Mouse (Mus musculus): ENCODE measurements around the gene Trip10. TPM values are rescaled to one million over a fixed set of nuclear protein-coding genes. Genes with fewer than 3 reads are reported as not detected.

The Trip10 gene
- polyA plus RNA-seq, 1 experiment from 2014 or later: 25.5 TPM

- Histone ChIP-seq H3K36me3 (ENCODE audit: control insufficient read depth, insufficient read depth, low read length) (no peaks in the 10 kb centered on the region), H3K27ac (ENCODE audit: low read depth, low read length) (peak overlapping the region; percentile 70; the same call in 1 of the 2 replicates), H3K4me1 (replicated peaks; ENCODE audit: control insufficient read depth, insufficient read depth, low read length) (peaks cover 3% of the 10 kb centered on the region; the same call in 1 of the 2 replicates), H3K9me3 (ENCODE audit: control insufficient read depth, low read length) (no peaks in the 10 kb centered on the region), H3K4me2 (no peak overlapping the region), H3K27me3 (replicated peaks; ENCODE audit: control insufficient read depth, insufficient read depth, low read length) (no peaks in the 10 kb centered on the region), H3K4me3 (ENCODE audit: low read depth, low read length) (no peak overlapping the region), H3K9ac (ENCODE audit: low read depth, low read length) (no peak overlapping the region)
- ATAC-seq (replicated peaks; ENCODE audit: low FRiP score) (no peak), DNase-seq (ENCODE audit: low spot score) (no peak)
- WGBS: 84% methylated on average over 5 of the region's 5 CpGs
These were observed 40.0 kb downstream of the Trip10 start for GRCm38 (mm10) chr17:57289252-57289651.

- peak overlapping the region; percentile 38 for H3K4me2 ChIP-seq
- DNase-seq (ENCODE audit: low spot score): peak; percentile 66
- H3K9me3 ChIP-seq (ENCODE audit: control insufficient read depth, low read length): no peaks in the 10 kb centered on the region
- H3K36me3 ChIP-seq (ENCODE audit: control insufficient read depth, insufficient read depth, low read length): no peaks in the 10 kb centered on the region
- H3K9ac ChIP-seq (ENCODE audit: low read depth, low read length): no peak overlapping the region
- ATAC-seq (replicated peaks; ENCODE audit: low FRiP score): peak; percentile 79
- H3K4me1 ChIP-seq (replicated peaks; ENCODE audit: control insufficient read depth, insufficient read depth, low read length): peaks cover 3% of the 10 kb centered on the region; the same call in 1 of the 2 replicates
- 44% methylated on average over 9 of the region's 9 CpGs for WGBS
- H3K4me3 ChIP-seq (ENCODE audit: low read depth, low read length): no peak overlapping the region
- no peaks in the 10 kb centered on the region for H3K27me3 ChIP-seq (replicated peaks; ENCODE audit: control insufficient read depth, insufficient read depth, low read length)
- H3K27ac ChIP-seq (ENCODE audit: low read depth, low read length): peak overlapping the region; percentile 70
These were observed 40.9 kb downstream of the Trip10 start for GRCm38 (mm10) chr17:57290001-57290670.

- no peaks in the 10 kb centered on the region for H3K9me3 ChIP-seq (ENCODE audit: control insufficient read depth, low read length)
- H3K27ac ChIP-seq (ENCODE audit: low read depth, low read length): peak overlapping the region; percentile 70
- 42% methylated on average over 7 of the region's 7 CpGs for WGBS
- peak overlapping the region; percentile 38 for H3K4me2 ChIP-seq
- no peak overlapping the region for H3K4me3 ChIP-seq (ENCODE audit: low read depth, low read length)
- H3K36me3 ChIP-seq (ENCODE audit: control insufficient read depth, insufficient read depth, low read length): no peaks in the 10 kb centered on the region
- no peaks in the 10 kb centered on the region for H3K27me3 ChIP-seq (replicated peaks; ENCODE audit: control insufficient read depth, insufficient read depth, low read length)
- peaks cover 3% of the 10 kb centered on the region; the same call in 1 of the 2 replicates for H3K4me1 ChIP-seq (replicated peaks; ENCODE audit: control insufficient read depth, insufficient read depth, low read length)
- DNase-seq (ENCODE audit: low spot score) (no peak), ATAC-seq (replicated peaks; ENCODE audit: low FRiP score) (peak; percentile 37; the same call in 1 of the 2 replicates)
- H3K9ac ChIP-seq (ENCODE audit: low read depth, low read length): no peak overlapping the region
These were observed 41.4 kb downstream of the Trip10 start for GRCm38 (mm10) chr17:57290671-57291055.

- Histone ChIP-seq H3K27ac (ENCODE audit: low read depth, low read length) (no peak overlapping the region), H3K36me3 (ENCODE audit: control insufficient read depth, insufficient read depth, low read length) (no peaks in the 10 kb centered on the region), H3K4me1 (replicated peaks; ENCODE audit: control insufficient read depth, insufficient read depth, low read length) (peaks cover 3% of the 10 kb centered on the region; the same call in 1 of the 2 replicates), H3K9me3 (ENCODE audit: control insufficient read depth, low read length) (no peaks in the 10 kb centered on the region), H3K4me2 (no peak overlapping the region), H3K27me3 (replicated peaks; ENCODE audit: control insufficient read depth, insufficient read depth, low read length) (no peaks in the 10 kb centered on the region), H3K9ac (ENCODE audit: low read depth, low read length) (no peak overlapping the region), H3K4me3 (ENCODE audit: low read depth, low read length) (no peak overlapping the region)
- no peak for ATAC-seq (replicated peaks; ENCODE audit: low FRiP score)
- DNase-seq (ENCODE audit: low spot score): no peak
- WGBS: 89% methylated on average over 2 of the region's 2 CpGs
These were observed 43.0 kb downstream of the Trip10 start for GRCm38 (mm10) chr17:57292302-57292701.

- H3K27ac ChIP-seq (ENCODE audit: low read depth, low read length): no peak overlapping the region
These were observed 43.7 kb downstream of the Trip10 start for GRCm38 (mm10) chr17:57292968-57293367.

GRCm38 (mm10) chr17:57295935-57296334, 46.7 kb downstream of the Trip10 start:
- Histone ChIP-seq H3K9ac (ENCODE audit: low read depth, low read length) (no peak overlapping the region), H3K4me2 (no peak overlapping the region), H3K9me3 (ENCODE audit: control insufficient read depth, low read length) (no peaks in the 10 kb centered on the region), H3K4me3 (ENCODE audit: low read depth, low read length) (no peak overlapping the region), H3K27ac (ENCODE audit: low read depth, low read length) (no peak overlapping the region), H3K4me1 (replicated peaks; ENCODE audit: control insufficient read depth, insufficient read depth, low read length) (peaks cover 2% of the 10 kb centered on the region; the same call in 1 of the 2 replicates), H3K36me3 (ENCODE audit: control insufficient read depth, insufficient read depth, low read length) (0 out of 2 replicates have a peak, but pooled peaks cover 2% of the 10 kb centered on the region), H3K27me3 (replicated peaks; ENCODE audit: control insufficient read depth, insufficient read depth, low read length) (no peaks in the 10 kb centered on the region)
- DNase-seq (ENCODE audit: low spot score) (no peak), ATAC-seq (replicated peaks; ENCODE audit: low FRiP score) (no peak)
- 86% methylated on average over 9 of the region's 9 CpGs for WGBS

More at GRCm38 (mm10) chr17:57292968-57293367, 43.7 kb downstream of the Trip10 start:
- no peak for ATAC-seq (replicated peaks; ENCODE audit: low FRiP score)
- no peak overlapping the region for H3K4me3 ChIP-seq (ENCODE audit: low read depth, low read length)
- no peak for DNase-seq (ENCODE audit: low spot score)
- H3K9me3 ChIP-seq (ENCODE audit: control insufficient read depth, low read length): no peaks in the 10 kb centered on the region
- WGBS: 92% methylated on average over 9 of the region's 9 CpGs
- no peaks in the 10 kb centered on the region for H3K27me3 ChIP-seq (replicated peaks; ENCODE audit: control insufficient read depth, insufficient read depth, low read length)
- H3K36me3 ChIP-seq (ENCODE audit: control insufficient read depth, insufficient read depth, low read length): no peaks in the 10 kb centered on the region
- H3K4me2 ChIP-seq: no peak overlapping the region
- no peak overlapping the region for H3K9ac ChIP-seq (ENCODE audit: low read depth, low read length)
- H3K4me1 ChIP-seq (replicated peaks; ENCODE audit: control insufficient read depth, insufficient read depth, low read length): peaks cover 3% of the 10 kb centered on the region; the same call in 1 of the 2 replicates

- Histone ChIP-seq H3K4me2 (no peak overlapping the region), H3K36me3 (ENCODE audit: control insufficient read depth, insufficient read depth, low read length) (0 out of 2 replicates have a peak, but pooled peaks cover 2% of the 10 kb centered on the region), H3K27me3 (replicated peaks; ENCODE audit: control insufficient read depth, insufficient read depth, low read length) (no peaks in the 10 kb centered on the region), H3K4me1 (replicated peaks; ENCODE audit: control insufficient read depth, insufficient read depth, low read length) (no peaks in the 10 kb centered on the region; the same call in 1 of the 2 replicates), H3K27ac (ENCODE audit: low read depth, low read length) (no peak overlapping the region), H3K9ac (ENCODE audit: low read depth, low read length) (no peak overlapping the region), H3K4me3 (ENCODE audit: low read depth, low read length) (no peak overlapping the region), H3K9me3 (ENCODE audit: control insufficient read depth, low read length) (no peaks in the 10 kb centered on the region)
- DNase-seq (ENCODE audit: low spot score) (no peak), ATAC-seq (replicated peaks; ENCODE audit: low FRiP score) (peak; percentile 40; the same call in 1 of the 2 replicates)
- WGBS: 71% methylated on average over 12 of the region's 12 CpGs
These were observed 47.8 kb downstream of the Trip10 start for GRCm38 (mm10) chr17:57297040-57297439.

- 77% methylated on average over 4 of the region's 4 CpGs for WGBS
- H3K27me3 ChIP-seq (replicated peaks; ENCODE audit: control insufficient read depth, insufficient read depth, low read length): no peaks in the 10 kb centered on the region
- DNase-seq (ENCODE audit: low spot score) (no peak), ATAC-seq (replicated peaks; ENCODE audit: low FRiP score) (peak; percentile 53; the same call in 1 of the 2 replicates)
- H3K4me2 ChIP-seq: no peak overlapping the region
- no peak overlapping the region for H3K9ac ChIP-seq (ENCODE audit: low read depth, low read length)
- H3K4me1 ChIP-seq (replicated peaks; ENCODE audit: control insufficient read depth, insufficient read depth, low read length): no peaks in the 10 kb centered on the region
- no peak overlapping the region for H3K4me3 ChIP-seq (ENCODE audit: low read depth, low read length)
- H3K9me3 ChIP-seq (ENCODE audit: control insufficient read depth, low read length): no peaks in the 10 kb centered on the region
- no peak overlapping the region for H3K27ac ChIP-seq (ENCODE audit: low read depth, low read length)
- no peaks in the 10 kb centered on the region for H3K36me3 ChIP-seq (ENCODE audit: control insufficient read depth, insufficient read depth, low read length)
These were observed 56.3 kb downstream of the Trip10 start for GRCm38 (mm10) chr17:57305593-57305992.

GRCm38 (mm10) chr17:57307074-57307473, 57.8 kb downstream of the Trip10 start:
- Histone ChIP-seq H3K36me3 (ENCODE audit: control insufficient read depth, insufficient read depth, low read length) (no peaks in the 10 kb centered on the region), H3K4me2 (no peak overlapping the region), H3K9me3 (ENCODE audit: control insufficient read depth, low read length) (no peaks in the 10 kb centered on the region), H3K4me3 (ENCODE audit: low read depth, low read length) (no peak overlapping the region), H3K27ac (ENCODE audit: low read depth, low read length) (no peak overlapping the region), H3K27me3 (replicated peaks; ENCODE audit: control insufficient read depth, insufficient read depth, low read length) (no peaks in the 10 kb centered on the region), H3K4me1 (replicated peaks; ENCODE audit: control insufficient read depth, insufficient read depth, low read length) (no peaks in the 10 kb centered on the region), H3K9ac (ENCODE audit: low read depth, low read length) (no peak overlapping the region)
- 69% methylated on average over 6 of the region's 6 CpGs for WGBS
- ATAC-seq (replicated peaks; ENCODE audit: low FRiP score): no peak
- no peak for DNase-seq (ENCODE audit: low spot score)

Data from liver, embryonic 11.5 days (tissue).